In the genomic region with DNA sequence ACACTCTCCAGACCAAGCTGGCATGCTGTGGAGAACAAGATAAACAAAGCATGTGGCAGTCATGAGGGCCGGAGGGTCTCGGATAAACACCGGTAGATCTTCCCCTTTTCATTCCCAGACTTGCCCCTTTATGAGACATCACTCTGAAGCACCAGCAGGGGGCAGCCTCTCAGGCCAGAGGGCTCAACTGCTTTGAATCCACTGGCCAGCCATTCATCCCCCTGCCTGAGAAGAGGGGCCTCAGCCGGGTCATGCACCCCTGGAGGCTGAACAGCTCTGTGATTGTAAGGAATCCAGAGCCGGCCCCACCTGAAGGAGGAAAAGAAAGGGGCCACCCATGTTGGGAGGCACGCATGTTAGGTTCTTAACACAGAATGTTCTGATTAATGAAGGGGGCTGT, we compare ENCODE assay signal across 8 mouse cellular contexts.
DNase-seq lines count a peak whose midpoint lies in the region; ATAC-seq and TF ChIP-seq lines count a peak whose summit lies in the region.

No protein-coding gene starts in this region.

- no peak for TF ChIP-seq POLR2A in liver, adult 2 months (IDR thresholded peaks at IDR 0.05; ENCODE audit: extremely low read depth, insufficient read depth, low read length)

- H3K27me3 ChIP-seq in hindbrain, embryonic 10.5 days (ENCODE audit: insufficient read depth, poor library complexity, severe bottlenecking), result no peaks in the 10 kb centered on the region
- peaks cover 3% of the 10 kb centered on the region; the same call in 1 of the 2 replicates for H3K27me3 ChIP-seq in hindbrain, embryonic 12.5 days
- H3K27me3 ChIP-seq in liver, adult 2 months (ENCODE audit: control insufficient read depth, insufficient read depth, low read length), result no peaks in the 10 kb centered on the region
- no peaks in the 10 kb centered on the region for H3K27me3 ChIP-seq in stomach, embryonic 16.5 days (ENCODE audit: control insufficient read depth, insufficient read depth, low read length)

- no peaks in the 10 kb centered on the region for H3K79me2 ChIP-seq in liver, adult 2 months (ENCODE audit: control insufficient read depth, insufficient read depth, low read length)

- peaks cover 40% of the 10 kb centered on the region for H3K4me1 ChIP-seq in hindbrain, embryonic 10.5 days (replicated peaks)
- H3K4me1 ChIP-seq in hindbrain, embryonic 12.5 days, result peaks cover 16% of the 10 kb centered on the region
- H3K4me1 ChIP-seq in liver, adult 2 months (ENCODE audit: control insufficient read depth, insufficient read depth, low read length), result no peaks in the 10 kb centered on the region
- H3K4me1 ChIP-seq in stomach, embryonic 16.5 days (ENCODE audit: control insufficient read depth, insufficient read depth, low read length), result peaks cover 39% of the 10 kb centered on the region

- ATAC-seq in hindbrain, embryonic 12.5 days (ENCODE audit: low FRiP score), result no peak
- ATAC-seq in stomach, embryonic 16.5 days (ENCODE audit: insufficient read depth, low FRiP score), result no peak
- no peak for ATAC-seq in cerebellum, adult (ENCODE audit: insufficient number of reproducible peaks, low FRiP score, low TSS enrichment)

- TF ChIP-seq CTCF in liver, adult 2 months (IDR thresholded peaks at IDR 0.05; ENCODE audit: low read depth, low read length), result peak; percentile 81

- 13% methylated on average over 6 of the region's 6 CpGs for WGBS in hindbrain, embryonic 10.5 days
- WGBS in hindbrain, embryonic 12.5 days, result 14% methylated on average over 6 of the region's 6 CpGs
- 54% methylated on average over 6 of the region's 6 CpGs for WGBS in liver, adult 2 months
- WGBS in stomach, embryonic 16.5 days, result 17% methylated on average over 6 of the region's 6 CpGs

- H3K9ac ChIP-seq in hindbrain, embryonic 12.5 days, result no peak overlapping the region
- no peak overlapping the region for H3K9ac ChIP-seq in liver, adult 2 months (ENCODE audit: low read depth, low read length)
- peak overlapping the region; percentile 74; the same call in 1 of the 2 replicates for H3K9ac ChIP-seq in stomach, embryonic 16.5 days (ENCODE audit: low read length)

- 0 out of 2 replicates have a peak, but pooled peaks cover 6% of the 10 kb centered on the region for H3K36me3 ChIP-seq in hindbrain, embryonic 10.5 days
- H3K36me3 ChIP-seq in hindbrain, embryonic 12.5 days, result no peaks in the 10 kb centered on the region
- peaks cover 6% of the 10 kb centered on the region; the same call in 1 of the 2 replicates for H3K36me3 ChIP-seq in liver, adult 2 months (ENCODE audit: control insufficient read depth, insufficient read depth, low read length)
- H3K36me3 ChIP-seq in stomach, embryonic 16.5 days (ENCODE audit: control insufficient read depth, insufficient read depth, low read length), result no peaks in the 10 kb centered on the region

- peak; percentile 75 for DNase-seq in hindbrain, embryonic 10.5 days (ENCODE audit: low spot score)
- DNase-seq in 416B (ENCODE audit: low read depth), result peak; percentile 60
- peak; percentile 29 for DNase-seq in WW6 (ENCODE audit: low read depth, low spot score)
- DNase-seq in forelimb bud, embryonic 11.5 days (ENCODE audit: low read depth, low spot score), result peak; percentile 73
- no peak for DNase-seq in liver, adult 2 months (ENCODE audit: extremely low read depth, low read depth, low spot score)

- H3K4me2 ChIP-seq in hindbrain, embryonic 12.5 days (replicated peaks), result no peak overlapping the region
- H3K4me2 ChIP-seq in stomach, embryonic 16.5 days (ENCODE audit: low read depth, low read length), result peak overlapping the region; percentile 58

- no peaks in the 10 kb centered on the region for H3K9me3 ChIP-seq in hindbrain, embryonic 10.5 days
- H3K9me3 ChIP-seq in hindbrain, embryonic 12.5 days (replicated peaks), result no peaks in the 10 kb centered on the region
- H3K9me3 ChIP-seq in stomach, embryonic 16.5 days (replicated peaks; ENCODE audit: control insufficient read depth, low read length), result no peaks in the 10 kb centered on the region

- H3K4me3 ChIP-seq in hindbrain, embryonic 10.5 days, result no peak overlapping the region
- H3K4me3 ChIP-seq in hindbrain, embryonic 12.5 days, result no peak overlapping the region
- no peak overlapping the region for H3K4me3 ChIP-seq in liver, adult 2 months (ENCODE audit: insufficient read depth, low read depth, low read length)
- no peak overlapping the region for H3K4me3 ChIP-seq in stomach, embryonic 16.5 days (replicated peaks; ENCODE audit: low read length)

- H3K27ac ChIP-seq in hindbrain, embryonic 10.5 days, result peak overlapping the region; percentile 59
- no peak overlapping the region; the same call in 1 of the 2 replicates for H3K27ac ChIP-seq in hindbrain, embryonic 12.5 days
- H3K27ac ChIP-seq in liver, adult 2 months (replicated peaks; ENCODE audit: insufficient read depth, low read depth, low read length), result no peak overlapping the region
- peak overlapping the region; percentile 87 for H3K27ac ChIP-seq in stomach, embryonic 16.5 days (ENCODE audit: low read length)

Comparison
In these comparisons a context has a peak if more than half of its experiments do, and no peak if none do; other contexts are left out.
1. H3K27ac ChIP-seq: peak in hindbrain, embryonic 10.5 days (single experiment) and stomach, embryonic 16.5 days (single experiment); none in hindbrain, embryonic 12.5 days (single experiment) and liver, adult 2 months (single experiment).